Mouse (Mus musculus) olfactory bulb, adult 2 months (tissue): ENCODE results near the gene Ces1g.

Source experiments
- CTCF ChIP-seq: fragments of 200-500 bp; IDR thresholded peaks from 2 replicates; pipeline ENCODE4 v1.5.1; 2012; ENCODE audit warnings: low read depth, mild to moderate bottlenecking, low read length, moderate library complexity; ENCODE audit not compliant: insufficient read depth
- POLR2A ChIP-seq: fragments of 200-500 bp; IDR thresholded peaks from 2 replicates; pipeline ENCODE4 v1.6.1; 2012; ENCODE audit warnings: mild to moderate bottlenecking, low read depth, low read length, moderate library complexity; ENCODE audit not compliant: insufficient read depth

GRCm38 (mm10) chr8:93273321-93273720 is 63.8 kb downstream of the Ces1g start:
- TF ChIP-seq POLR2A (no peak), CTCF (no peak)
